Mouse (Mus musculus) NIH3T3 (cell line): Measurements from ENCODE around the gene Cdip1.
"Not testable (repeated sequence)": the region's sequence is repeated elsewhere in the genome, so short reads cannot be mapped to it uniquely, and the experiment has no call there.

Experiments
- DNase-seq: peaks from one replicate; pipeline ENCODE4 v3.0.0-alpha.2; 2012; ENCODE audit warnings: low read depth

Gene Cdip1

GRCm38 (mm10) chr16:4773289-4773970, 16.7 kb downstream of the Cdip1 start:
- DNase-seq: peak; percentile 18

- no peak for DNase-seq
Observed at GRCm38 (mm10) chr16:4768719-4769118, 21.4 kb downstream of the Cdip1 start.

- DNase-seq: no peak
Observed at GRCm38 (mm10) chr16:4767012-4767790, 22.9 kb downstream of the Cdip1 start.

GRCm38 (mm10) chr16:4765852-4766251, 24.2 kb downstream of the Cdip1 start:
- DNase-seq: no peak

GRCm38 (mm10) chr16:4763276-4763675, 26.8 kb downstream of the Cdip1 start:
- DNase-seq: peak; percentile 79

GRCm38 (mm10) chr16:4762437-4762836, 27.7 kb downstream of the Cdip1 start:
- DNase-seq: no peak

- not testable (repeated sequence) for DNase-seq
Observed at GRCm38 (mm10) chr16:4756660-4757335, 33.3 kb downstream of the Cdip1 start.

GRCm38 (mm10) chr16:4754045-4754444, 36.0 kb downstream of the Cdip1 start:
- DNase-seq: no peak

GRCm38 (mm10) chr16:4752155-4752554, 37.9 kb downstream of the Cdip1 start:
- no peak for DNase-seq

GRCm38 (mm10) chr16:4742186-4742585, 47.9 kb downstream of the Cdip1 start:
- no peak for DNase-seq

GRCm38 (mm10) chr16:4739994-4740393, 50.1 kb downstream of the Cdip1 start:
- DNase-seq: peak; percentile 41

- DNase-seq: no peak
Observed at GRCm38 (mm10) chr16:4736262-4736661, 53.8 kb downstream of the Cdip1 start.

GRCm38 (mm10) chr16:4730776-4731358, 59.2 kb downstream of the Cdip1 start:
- DNase-seq: peak; percentile 36

GRCm38 (mm10) chr16:4727963-4728362, 62.1 kb downstream of the Cdip1 start:
- DNase-seq: peak; percentile 43

GRCm38 (mm10) chr16:4727526-4727925, 62.6 kb downstream of the Cdip1 start:
- no peak for DNase-seq

GRCm38 (mm10) chr16:4726528-4727128, 63.5 kb downstream of the Cdip1 start:
- peak; percentile 13 for DNase-seq

GRCm38 (mm10) chr16:4725780-4726527, 64.1 kb downstream of the Cdip1 start, which contains the start of gene Hmox2:
Gene Hmox2 (plus strand): TSS chr16:4726361.
- DNase-seq: peak; percentile 95

GRCm38 (mm10) chr16:4725266-4725665, 64.8 kb downstream of the Cdip1 start:
- DNase-seq: peak; percentile 41

- no peak for DNase-seq
Observed at GRCm38 (mm10) chr16:4722915-4723209, 67.2 kb downstream of the Cdip1 start.

- peak; percentile 46 for DNase-seq
Observed at GRCm38 (mm10) chr16:4722128-4722914, 67.8 kb downstream of the Cdip1 start.
